Mouse (Mus musculus) embryonic facial prominence, embryonic 10.5 days (tissue): ENCODE data around the gene Dnajb2. TPM values are rescaled to one million over a fixed set of nuclear protein-coding genes. Genes with fewer than 3 reads are reported as not detected.

Experiments used
- DNase-seq: peaks from one replicate; pipeline ENCODE4 v3.0.0-alpha.2; 2017; ENCODE audit warnings: low spot score
- H3K27ac ChIP-seq: fragments of 300-500 bp; sonication (generic); replicated peaks from 2 replicates; pipeline ENCODE4 v1.5.1; 2016; ENCODE audit warnings: mild to moderate bottlenecking
- H3K27me3 ChIP-seq: fragments of 300-500 bp; sonication (generic); replicated peaks from 2 replicates; pipeline ENCODE4 v1.6.1; 2016; ENCODE audit warnings: low read depth, mild to moderate bottlenecking; ENCODE audit not compliant: poor library complexity, severe bottlenecking
- H3K36me3 ChIP-seq: fragments of 300-500 bp; sonication (generic); replicated peaks from 2 replicates; pipeline ENCODE4 v1.6.1; 2016; ENCODE audit warnings: mild to moderate bottlenecking, moderate library complexity
- H3K4me1 ChIP-seq: fragments of 300-500 bp; sonication (generic); 2 replicates; pipeline ENCODE4 v1.6.1; 2016
- H3K4me3 ChIP-seq: fragments of 300-500 bp; sonication (generic); 2 replicates; pipeline ENCODE4 v1.5.1; 2016; ENCODE audit warnings: mild to moderate bottlenecking, moderate library complexity
- H3K9me3 ChIP-seq: fragments of 300-500 bp; sonication (generic); 2 replicates; pipeline ENCODE4 v1.6.1; 2016; ENCODE audit warnings: mild to moderate bottlenecking
- WGBS: fragments of 180-500 bp; shearing (Covaris S2); methylation state at CpG from one replicate; pipeline ENCODE4 v1.1.7; 2016; 5-methylcytosine and 5-hydroxymethylcytosine counted together
- microRNA-seq: library from miRNA; unstranded; fragments of <30 nt; microRNA quantifications from one replicate; pipeline ENCODE4, GENCODE M21; 2017
- polyA plus RNA-seq: library from polyadenylated mRNA; unstranded; fragments of >200 nt; fragmentation: Nextera tagmentation; extraction: Ambion mirVana; gene quantifications from 2 replicates; pipeline ENCODE4 v1.2.1, GENCODE M21; 2016

Gene Dnajb2
- polyA plus RNA-seq, 1 experiment from 2014 or later = 27.0 TPM

GRCm38 (mm10) chr1:75292476-75293330 is 56.5 kb downstream of the Dnajb2 start:
- H3K4me3 ChIP-seq = no peak overlapping the region
- no peaks in the 10 kb centered on the region for H3K27me3 ChIP-seq
- no peak overlapping the region for H3K27ac ChIP-seq
- H3K36me3 ChIP-seq = no peaks in the 10 kb centered on the region
- 60% methylated on average over 12 of the region's 12 CpGs for WGBS
- DNase-seq = no peak
- peaks cover 28% of the 10 kb centered on the region for H3K4me1 ChIP-seq
- H3K9me3 ChIP-seq = no peaks in the 10 kb centered on the region

DNA sequence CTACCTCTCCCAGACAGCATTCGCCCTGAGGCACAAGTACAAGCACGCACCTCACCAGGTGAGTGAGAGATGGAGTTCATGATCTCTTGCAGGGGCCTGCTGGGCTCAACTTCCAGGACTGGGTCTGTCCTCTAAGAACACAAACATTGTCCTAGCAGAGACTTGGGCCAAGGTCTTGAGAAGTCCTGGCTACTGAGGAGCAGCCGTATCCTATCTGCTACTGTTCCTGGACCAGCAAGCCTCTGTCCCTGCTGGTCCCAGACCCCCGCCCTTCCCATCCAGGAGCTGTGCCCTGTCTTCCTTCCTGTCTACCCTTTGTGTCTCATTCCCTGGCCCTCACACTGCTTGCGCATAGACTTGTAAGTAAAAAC is 57.1 kb downstream of the Dnajb2 start:
- H3K27ac ChIP-seq = no peak overlapping the region
- H3K27me3 ChIP-seq = no peaks in the 10 kb centered on the region
- H3K36me3 ChIP-seq = no peaks in the 10 kb centered on the region
- H3K4me1 ChIP-seq = peaks cover 28% of the 10 kb centered on the region
- H3K9me3 ChIP-seq = no peaks in the 10 kb centered on the region
- WGBS = 72% methylated on average over 5 of the region's 5 CpGs
- H3K4me3 ChIP-seq = no peak overlapping the region
- no peak for DNase-seq

GRCm38 (mm10) chr1:75294294-75294693 is 58.1 kb downstream of the Dnajb2 start:
- no peak for DNase-seq
- H3K4me1 ChIP-seq = peaks cover 22% of the 10 kb centered on the region
- WGBS = 78% methylated on average over 5 of the region's 5 CpGs
- no peaks in the 10 kb centered on the region for H3K27me3 ChIP-seq
- H3K4me3 ChIP-seq = no peak overlapping the region
- no peaks in the 10 kb centered on the region for H3K36me3 ChIP-seq
- no peaks in the 10 kb centered on the region for H3K9me3 ChIP-seq
- no peak overlapping the region for H3K27ac ChIP-seq

Small RNAs within 50 kb of the gene (microRNA-seq; reads per million reads assigned to microRNA genes)
- gene Gm27943 = not detected

Other genes with a start within 250 kb of the Dnajb2 start
- gene Nhej1, start 111.2 kb upstream of the Dnajb2 start, polyA plus RNA-seq = 11.1 and 13.8 TPM in 2 replicates
- gene Slc23a3, start 102.5 kb upstream of the Dnajb2 start, polyA plus RNA-seq = 0.06 and 0.08 TPM in 2 replicates
- 45.3 and 46.2 TPM in 2 replicates for gene Cnppd1, start 93.7 kb upstream of the Dnajb2 start, polyA plus RNA-seq
- 32.1 and 35.8 TPM in 2 replicates for gene Retreg2, start 93.6 kb upstream of the Dnajb2 start, polyA plus RNA-seq
- 32.6 and 33.6 TPM in 2 replicates for gene Zfand2b, start 67.8 kb upstream of the Dnajb2 start, polyA plus RNA-seq
- gene Abcb6, start 56.0 kb upstream of the Dnajb2 start, polyA plus RNA-seq = 32.3 and 34.8 TPM in 2 replicates
- 22.9 and 27.2 TPM in 2 replicates for gene Ankzf1, start 44.3 kb upstream of the Dnajb2 start, polyA plus RNA-seq
- gene Atg9a, start 44.2 kb upstream of the Dnajb2 start, polyA plus RNA-seq = 20.7 and 21.8 TPM in 2 replicates
- 13.3 and 14.5 TPM in 2 replicates for gene Glb1l, start 25.6 kb upstream of the Dnajb2 start, polyA plus RNA-seq
- 139 and 145 TPM in 2 replicates for gene Stk16, start 25.6 kb upstream of the Dnajb2 start, polyA plus RNA-seq
- 14.6 and 16.3 TPM in 2 replicates for gene Tuba4a, start 16.5 kb upstream of the Dnajb2 start, polyA plus RNA-seq
- gene A630095N17Rik, start 4.3 kb upstream of the Dnajb2 start, polyA plus RNA-seq = not detected in 2 replicates
- gene Ptprn, start 28.1 kb downstream of the Dnajb2 start, polyA plus RNA-seq = 1.7 and 2.1 TPM in 2 replicates
- gene Resp18, start 42.0 kb downstream of the Dnajb2 start, polyA plus RNA-seq = 1.9 and 2.5 TPM in 2 replicates
- 144 and 150 TPM in 2 replicates for gene Dnpep, start 81.6 kb downstream of the Dnajb2 start, polyA plus RNA-seq
- gene Des, start 123.9 kb downstream of the Dnajb2 start, polyA plus RNA-seq = 10.4 and 15.6 TPM in 2 replicates
- 30.2 and 30.6 TPM in 2 replicates for gene Speg, start 138.9 kb downstream of the Dnajb2 start, polyA plus RNA-seq
- gene Gmppa, start 199.5 kb downstream of the Dnajb2 start, polyA plus RNA-seq = 57.1 and 61.3 TPM in 2 replicates
- gene Asic4, start 214.0 kb downstream of the Dnajb2 start, polyA plus RNA-seq = 2.1 and 2.4 TPM in 2 replicates
- 25.3 and 27.0 TPM in 2 replicates for gene Chpf, start 242.9 kb downstream of the Dnajb2 start, polyA plus RNA-seq
- 3.3 and 3.5 TPM in 2 replicates for gene Tmem198, start 243.1 kb downstream of the Dnajb2 start, polyA plus RNA-seq